Mouse (Mus musculus): ENCODE data around the gene Sarm1.
"Not testable (repeated sequence)": the region's sequence is repeated elsewhere in the genome, so short reads cannot be mapped to it uniquely, and the experiment has no call there.

Sarm1 gene

DNA sequence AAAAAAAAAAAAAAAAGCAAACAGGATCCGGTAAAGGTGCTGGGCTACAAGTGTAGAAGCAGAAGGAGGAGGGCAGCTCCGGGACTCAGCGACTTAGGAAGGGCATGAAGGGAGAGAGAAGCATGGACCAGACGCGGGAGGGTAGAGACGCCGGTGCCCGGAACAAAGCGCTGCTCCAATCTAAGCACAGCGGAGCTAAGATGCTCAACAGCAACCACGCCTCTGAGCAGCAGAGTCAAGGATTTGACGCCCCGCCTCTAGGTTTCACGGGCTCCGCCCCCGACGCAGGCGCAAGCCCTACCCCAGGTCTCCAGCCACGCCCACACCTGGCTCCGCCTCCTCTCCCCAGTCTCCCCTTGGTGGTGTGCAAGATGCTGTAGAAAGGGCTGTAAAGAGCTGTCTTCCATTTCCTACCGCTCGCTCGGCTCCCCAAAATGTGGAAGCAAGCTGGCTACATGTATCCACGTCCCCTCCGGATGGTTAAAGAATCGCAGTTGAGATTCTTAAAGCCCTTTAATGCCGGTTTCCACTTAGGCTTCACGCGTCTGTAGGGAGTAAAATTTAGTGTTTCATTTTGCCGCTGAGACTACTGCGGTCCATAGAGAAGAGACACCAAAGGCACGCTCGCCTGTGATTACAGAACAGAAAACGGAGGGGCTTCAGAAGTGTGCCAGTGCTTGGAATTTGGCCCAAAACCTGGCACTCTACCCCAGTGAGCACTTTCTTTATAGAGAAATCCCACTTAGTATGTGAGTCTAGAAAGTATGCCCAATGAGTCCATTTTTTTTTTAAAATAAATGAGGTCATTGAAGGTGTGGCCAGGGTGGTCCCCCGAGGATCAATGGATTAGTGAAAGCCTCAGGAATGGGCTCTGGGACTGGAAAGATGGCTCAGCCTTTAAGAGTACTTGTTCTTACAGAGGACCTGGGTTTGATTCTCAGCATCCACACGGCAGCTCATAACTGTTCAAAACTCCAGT lies at the start of gene Sarm1:
Gene Sarm1, minus strand, starts transcription at position 211 of the 979 bp plus-strand sequence.
- DNase-seq (ENCODE audit: low read depth): peak; percentile 98

DNA sequence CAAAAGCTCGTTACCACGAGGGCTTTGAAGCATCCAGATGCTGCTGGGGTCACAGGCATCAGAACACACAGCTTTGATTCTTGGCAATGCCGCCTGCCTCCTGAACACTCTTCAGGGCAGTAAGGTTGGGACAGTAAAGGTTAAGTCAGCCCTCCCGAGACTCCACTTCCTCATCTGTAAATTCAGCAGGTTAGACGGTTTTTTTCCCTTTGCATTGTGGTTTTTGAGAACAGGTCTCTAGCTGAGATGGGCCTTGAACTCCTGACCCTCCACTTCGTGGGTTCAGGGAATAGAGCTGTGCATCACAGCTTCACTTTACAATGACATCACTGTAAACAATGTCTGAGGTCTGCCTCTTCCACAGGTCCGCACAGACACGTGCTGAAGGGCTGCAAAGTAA lies 47.6 kb upstream of the Sarm1 start:
- no peak for DNase-seq (ENCODE audit: low read depth)

DNA sequence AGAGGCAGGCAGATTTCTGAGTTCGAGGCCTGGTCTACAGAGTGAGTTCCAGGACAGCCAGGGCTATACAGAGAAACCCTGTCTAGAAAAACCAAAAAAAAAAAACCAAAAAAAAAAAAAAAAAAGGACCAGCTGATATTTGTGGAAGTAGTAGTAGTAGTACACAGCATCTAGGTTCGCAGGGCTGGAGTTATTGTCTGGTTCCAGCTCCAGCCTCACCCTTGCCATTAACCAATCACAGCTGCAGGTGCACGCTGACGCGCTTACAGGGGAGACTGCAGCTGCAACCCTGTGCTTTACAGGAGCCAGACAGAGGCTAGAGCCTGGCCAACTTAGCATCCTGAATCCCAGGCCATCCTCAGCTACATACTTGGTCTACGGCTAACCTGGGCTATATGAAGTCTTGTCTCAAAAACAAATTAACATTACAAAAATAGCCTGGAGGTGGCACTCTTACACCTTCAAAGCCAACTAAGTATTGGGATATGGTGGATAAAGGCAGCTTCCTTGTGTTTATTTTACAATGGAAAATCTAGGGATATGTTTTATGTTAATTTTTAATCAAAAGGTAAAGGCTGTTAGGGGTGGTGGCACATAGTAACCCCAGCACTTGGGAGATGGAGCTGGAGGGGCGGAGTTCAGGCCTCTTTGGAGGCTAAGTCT lies 47.0 kb upstream of the Sarm1 start:
- DNase-seq (ENCODE audit: low read depth): no peak

DNA sequence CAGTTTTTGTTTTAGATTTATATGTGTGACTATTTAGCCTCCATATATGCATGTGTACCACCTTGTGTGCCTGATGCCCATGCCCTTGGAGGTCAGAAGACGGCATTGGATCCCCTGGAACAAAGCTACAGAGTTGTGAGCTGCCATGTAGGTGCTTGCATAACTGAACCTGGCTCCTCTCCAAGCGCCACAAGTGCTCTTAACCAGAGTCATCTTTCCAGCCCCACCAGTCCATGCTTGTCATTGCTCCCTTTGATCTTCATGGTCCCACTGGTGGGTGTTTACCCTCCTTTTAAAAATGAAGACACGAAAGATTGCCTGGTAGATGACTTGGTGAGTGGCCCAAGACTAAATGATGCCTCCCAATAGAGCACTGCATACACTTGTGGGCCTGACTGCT lies 42.8 kb upstream of the Sarm1 start:
- DNase-seq (ENCODE audit: low read depth): no peak

DNA sequence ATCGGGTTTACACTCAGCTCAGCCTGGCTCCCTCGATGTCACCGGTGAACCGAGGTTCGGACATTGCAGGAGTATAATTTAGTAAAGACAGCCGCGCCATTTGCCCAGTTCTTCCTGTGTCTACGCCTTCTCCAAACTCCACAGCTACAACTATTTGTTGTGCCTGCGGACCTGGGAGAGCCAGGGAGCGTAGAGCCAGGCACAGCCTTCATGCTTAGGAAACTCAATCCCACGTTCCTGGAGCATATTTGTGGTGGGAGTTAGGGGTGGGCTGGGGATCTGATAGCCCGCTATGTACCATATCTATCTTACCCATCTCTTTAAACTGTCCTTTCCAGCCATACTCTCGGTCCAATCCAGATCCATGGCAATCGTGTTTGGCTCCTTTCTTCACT lies 39.1 kb upstream of the Sarm1 start:
- no peak for DNase-seq (ENCODE audit: low read depth)

DNA sequence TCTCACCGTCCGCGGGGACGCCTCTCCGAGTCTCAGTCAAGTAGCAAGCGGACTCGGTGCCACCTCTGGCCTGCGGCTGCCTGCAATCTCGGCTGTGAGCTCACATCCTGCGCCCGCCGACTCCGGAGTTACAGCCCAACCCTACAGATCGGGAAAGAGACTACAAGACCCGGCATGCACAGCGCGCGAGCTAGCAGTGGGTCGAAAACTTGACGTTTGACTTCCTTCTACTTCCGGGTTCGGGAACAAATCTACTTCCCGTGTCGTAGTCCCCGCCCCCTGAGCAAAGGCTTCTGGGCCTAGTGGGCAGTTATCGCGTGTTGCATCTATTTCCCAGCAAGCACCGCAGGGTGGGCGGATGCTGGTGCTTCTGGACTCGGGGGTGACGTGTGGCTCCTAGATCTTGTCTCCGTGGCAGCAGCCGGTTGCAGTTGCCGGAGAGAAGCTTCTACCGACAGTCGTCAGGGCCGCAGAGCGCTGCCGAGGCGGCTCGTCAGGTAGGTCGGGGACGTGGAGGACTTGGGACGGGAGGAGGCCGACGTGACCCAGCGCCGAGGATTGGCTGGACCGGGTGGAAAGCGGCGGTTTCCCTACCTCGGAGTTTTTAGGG lies 38.6 kb upstream of the Sarm1 start, which contains the start of the genes Tnfaip1 and Ift20:
Gene Tnfaip1, minus strand, starts transcription at position 253 of the 610 bp plus-strand sequence.
Gene Ift20, plus strand, starts transcription at position 282 of the 610 bp plus-strand sequence.
- DNase-seq (ENCODE audit: low read depth): peak; percentile 99

DNA sequence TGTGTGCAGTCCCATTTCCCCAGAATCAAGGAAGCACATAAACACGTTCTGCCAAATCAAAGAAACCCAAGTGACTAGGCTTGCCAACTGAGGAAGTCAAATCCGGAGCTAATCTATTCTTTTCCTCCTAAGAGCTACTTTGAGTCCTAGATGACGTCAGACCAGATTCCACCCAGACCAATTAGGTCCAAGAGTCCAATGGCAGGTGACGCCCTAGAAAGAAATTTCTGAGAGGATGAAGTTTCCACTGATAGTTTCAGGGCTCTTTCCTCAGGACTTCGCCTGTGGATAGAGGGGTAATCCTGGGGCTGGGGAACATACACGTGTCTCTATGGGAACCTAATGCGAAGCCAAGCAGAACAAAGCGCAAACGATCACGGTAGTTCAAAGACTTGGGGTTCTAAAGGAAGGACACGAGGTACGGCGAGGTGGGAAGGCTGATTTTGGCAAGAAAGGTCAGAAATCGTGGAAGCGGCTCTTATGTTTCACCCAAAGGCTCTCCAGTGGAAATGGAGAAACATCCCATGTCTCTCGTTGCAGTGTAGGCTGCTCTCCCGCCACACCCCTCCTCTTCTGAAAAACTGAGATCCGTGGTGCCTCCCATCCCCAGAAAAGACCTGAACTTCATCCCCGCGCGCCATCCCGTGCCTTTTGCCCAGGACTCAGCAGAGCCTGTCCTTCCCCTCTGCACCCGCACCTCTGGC lies 38.0 kb upstream of the Sarm1 start:
- DNase-seq (ENCODE audit: low read depth): peak; percentile 77

DNA sequence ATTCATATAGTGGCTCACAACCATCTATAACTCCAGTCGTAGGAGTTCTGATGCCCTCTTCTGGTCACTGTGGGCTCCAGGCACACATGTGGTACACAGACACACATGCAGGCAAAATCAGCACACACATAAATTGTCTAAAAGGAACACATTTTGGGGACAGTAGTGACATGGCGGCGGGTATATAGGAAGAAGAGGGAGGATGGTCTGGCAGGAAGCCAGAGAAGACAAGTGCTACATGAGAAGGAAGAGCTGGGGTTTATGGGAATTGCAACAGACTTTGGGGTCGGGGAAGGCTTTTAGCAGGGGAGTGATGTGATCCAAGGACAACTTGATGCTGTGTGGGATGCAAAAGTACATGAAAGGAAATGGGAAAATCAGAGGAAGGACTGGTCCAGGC lies 37.0 kb upstream of the Sarm1 start:
- DNase-seq (ENCODE audit: low read depth): no peak

DNA sequence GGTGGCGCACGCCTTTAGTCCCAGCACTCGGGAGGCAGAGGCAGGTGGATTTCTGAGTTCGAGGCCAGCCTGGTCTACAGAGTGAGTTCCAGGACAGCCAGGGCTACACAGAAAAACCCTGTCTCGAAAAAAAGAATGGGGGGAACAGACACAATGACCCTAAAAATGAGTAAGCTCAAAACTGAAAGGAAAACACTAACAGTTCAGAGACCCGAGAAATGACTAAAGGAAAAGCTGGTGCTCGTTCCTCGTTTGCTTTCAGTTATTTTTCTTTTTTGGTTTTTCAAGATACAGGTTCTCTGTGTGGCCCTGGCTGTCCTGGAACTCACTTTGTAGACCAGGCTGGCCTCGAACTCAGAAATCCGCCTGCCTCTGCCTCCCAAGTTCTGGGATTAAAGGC lies 34.0 kb upstream of the Sarm1 start:
- DNase-seq (ENCODE audit: low read depth): not testable (repeated sequence)

DNA sequence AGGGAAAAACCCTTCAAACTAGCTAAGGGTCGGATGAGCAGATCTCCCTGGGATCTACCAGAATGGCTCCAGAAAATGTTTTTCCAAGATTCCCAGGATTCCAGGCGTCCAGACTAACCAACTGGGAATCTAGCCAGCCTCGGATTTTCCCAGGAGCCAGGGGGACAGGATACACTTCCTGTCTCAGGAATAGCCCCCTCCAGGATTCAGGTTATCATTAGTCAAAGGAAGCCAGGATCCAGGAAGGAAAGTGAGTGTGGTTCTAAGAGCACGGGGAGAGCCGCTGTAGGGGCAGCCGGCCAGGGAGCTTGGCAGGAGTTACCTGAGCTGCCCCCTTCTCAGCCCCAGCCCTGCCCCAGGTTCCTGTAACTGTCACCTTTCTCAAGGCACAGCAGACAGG lies 33.5 kb upstream of the Sarm1 start:
- DNase-seq (ENCODE audit: low read depth): no peak

DNA sequence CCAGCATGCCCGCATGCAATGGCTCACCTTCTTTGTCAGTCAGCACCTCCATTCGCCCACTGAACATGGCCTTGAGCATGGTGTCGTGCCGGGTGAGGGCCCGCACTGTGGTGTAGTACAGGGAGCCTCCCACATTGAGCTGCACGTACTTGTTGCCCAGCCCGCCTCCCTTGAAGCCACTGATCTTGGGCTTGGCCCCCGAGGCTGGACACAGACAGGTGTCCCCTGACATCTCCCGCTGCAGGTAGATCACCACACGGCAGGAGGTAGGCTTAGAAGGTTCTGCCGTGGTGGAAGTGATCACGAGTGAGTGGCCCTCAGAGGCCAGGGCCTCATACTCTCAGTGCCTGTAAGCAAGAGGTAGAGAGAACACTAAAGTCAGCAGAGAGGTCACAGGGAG lies 32.4 kb upstream of the Sarm1 start:
- DNase-seq (ENCODE audit: low read depth): no peak

DNA sequence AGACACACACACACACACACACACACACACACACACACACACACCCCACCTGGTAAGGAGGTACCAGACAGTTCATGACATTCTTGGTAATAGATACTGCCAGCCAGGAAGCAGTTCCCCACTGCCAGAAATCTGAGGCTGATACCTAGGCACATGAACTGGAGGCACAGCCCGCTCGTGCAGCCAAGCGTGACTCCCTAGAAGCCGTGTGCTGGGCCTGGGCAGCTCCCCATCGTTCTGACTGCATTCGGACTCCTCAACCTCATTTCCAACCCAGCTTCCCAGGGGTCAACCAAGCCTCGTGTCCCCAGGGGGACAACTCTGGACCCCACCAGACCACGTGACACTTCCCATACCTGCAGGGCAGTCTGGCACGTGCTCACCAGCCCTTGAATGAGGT lies 31.2 kb upstream of the Sarm1 start:
- DNase-seq (ENCODE audit: low read depth): no peak

DNA sequence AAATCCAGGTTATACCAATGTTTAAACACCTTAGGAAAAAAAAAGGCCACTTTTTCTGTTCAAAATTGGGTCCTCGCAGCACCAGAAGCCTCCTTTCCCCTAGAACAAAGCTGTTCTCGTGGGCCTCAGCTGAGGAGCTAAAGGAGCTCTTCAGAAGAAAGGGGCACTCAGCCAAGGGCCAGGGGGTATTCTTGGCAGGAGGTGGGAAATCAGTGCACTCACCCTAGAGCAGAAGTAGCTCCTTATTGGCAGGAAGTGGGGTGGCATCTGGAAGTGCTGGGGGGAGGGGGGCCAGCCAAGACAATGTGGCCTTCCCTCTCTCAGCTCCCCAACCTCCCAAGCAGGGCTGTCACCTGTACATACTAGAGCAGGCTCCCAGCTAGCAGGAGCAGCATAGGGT lies 27.3 kb upstream of the Sarm1 start:
- no peak for DNase-seq (ENCODE audit: low read depth)

DNA sequence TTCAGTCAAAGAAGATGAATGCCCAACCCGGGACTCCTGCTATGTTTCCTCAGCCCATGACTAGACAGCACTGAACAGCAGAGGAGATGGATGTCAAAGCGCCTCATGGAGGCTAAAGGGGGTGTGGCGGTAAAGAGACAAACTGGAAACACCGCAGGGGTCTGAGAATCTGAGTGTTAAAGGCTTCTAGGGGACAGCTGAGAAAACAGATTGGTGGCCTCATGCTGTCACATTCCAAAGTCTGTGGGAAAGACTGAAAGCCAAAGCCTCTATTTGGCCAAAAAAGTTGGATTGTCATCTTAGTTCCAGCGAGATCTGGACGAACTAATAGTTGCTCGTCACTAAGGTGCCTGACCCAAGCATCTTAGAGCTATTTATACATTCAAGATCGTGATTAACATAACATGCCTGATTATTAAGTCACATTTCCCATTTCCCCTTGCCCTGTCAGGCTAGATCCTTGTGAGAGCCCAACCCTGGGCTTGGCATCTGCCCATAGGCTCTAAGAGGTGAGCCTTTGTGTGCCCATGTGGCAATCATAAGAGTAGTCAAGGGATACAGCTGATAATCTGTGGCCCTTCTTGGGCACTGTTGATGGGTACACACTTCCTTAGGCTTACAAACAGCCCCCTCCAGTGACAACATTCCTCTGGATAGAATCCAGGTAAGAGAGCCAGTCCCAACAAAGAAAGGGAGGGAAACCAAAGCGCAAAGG lies 25.8 kb upstream of the Sarm1 start:
- DNase-seq (ENCODE audit: low read depth): no peak

DNA sequence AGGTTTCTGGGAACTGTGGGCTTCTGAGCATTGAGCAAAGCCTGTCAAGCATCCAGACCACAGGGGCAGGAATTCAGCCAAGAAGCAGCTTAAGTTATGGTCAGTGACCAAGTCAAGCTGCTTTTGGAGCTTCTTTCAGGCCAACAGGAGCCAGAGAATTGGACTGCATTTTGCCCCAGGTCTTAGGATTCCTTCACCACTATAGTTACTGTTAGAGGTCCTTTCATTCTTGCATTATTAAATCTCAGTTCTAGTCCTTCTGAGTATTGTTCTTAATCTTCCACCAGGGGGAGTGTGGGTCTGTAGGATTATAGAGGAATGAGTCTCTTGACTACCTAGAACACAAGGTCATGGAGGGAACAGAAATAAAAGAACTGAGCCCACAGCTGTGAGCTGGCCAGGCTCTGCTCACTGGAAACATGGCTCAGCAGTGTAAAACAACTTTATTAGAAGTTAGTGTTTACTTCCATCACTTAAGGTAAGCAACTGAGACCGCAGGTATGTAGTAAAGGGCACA lies 25.0 kb upstream of the Sarm1 start:
- DNase-seq (ENCODE audit: low read depth): peak; percentile 89

DNA sequence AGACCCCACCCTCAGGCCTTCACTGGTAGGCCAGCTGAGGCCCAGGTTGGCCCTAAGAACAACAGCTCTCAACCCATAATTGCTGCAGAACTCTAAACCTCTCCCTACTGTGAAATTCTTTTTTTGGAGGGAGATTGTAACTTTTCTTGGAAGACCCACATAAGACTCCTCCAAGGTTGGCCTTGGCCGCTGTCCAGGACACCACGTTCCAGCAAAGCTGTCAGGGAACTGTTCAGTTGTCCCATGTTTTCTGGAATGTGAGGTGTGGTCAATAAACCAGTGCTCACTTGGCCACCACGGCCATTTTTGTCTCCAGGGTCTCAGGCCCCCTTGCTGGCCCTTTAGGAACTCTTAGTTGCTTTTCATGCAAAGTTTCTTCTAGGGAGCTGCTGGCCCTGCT lies 24.3 kb upstream of the Sarm1 start:
- peak; percentile 22 for DNase-seq (ENCODE audit: low read depth)

DNA sequence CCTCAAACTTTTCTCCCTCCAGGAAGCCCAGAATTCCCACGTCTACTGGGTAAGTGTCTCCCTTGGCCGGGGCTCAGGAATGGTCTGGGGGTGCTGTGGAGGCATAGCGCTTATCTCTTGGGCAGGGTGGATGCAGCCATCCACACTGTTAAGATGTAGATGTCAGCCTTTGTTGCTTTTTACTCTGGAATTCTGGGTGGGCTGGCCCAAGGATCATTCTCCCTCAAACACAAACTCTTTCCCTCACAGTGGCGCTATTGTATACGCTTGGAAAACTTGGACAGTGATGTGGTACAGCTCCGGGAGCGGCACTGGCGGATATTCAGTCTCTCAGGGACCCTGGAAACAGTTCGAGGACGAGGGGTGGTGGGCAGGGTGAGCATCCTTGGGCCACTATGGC lies 21.4 kb upstream of the Sarm1 start:
- no peak for DNase-seq (ENCODE audit: low read depth)

DNA sequence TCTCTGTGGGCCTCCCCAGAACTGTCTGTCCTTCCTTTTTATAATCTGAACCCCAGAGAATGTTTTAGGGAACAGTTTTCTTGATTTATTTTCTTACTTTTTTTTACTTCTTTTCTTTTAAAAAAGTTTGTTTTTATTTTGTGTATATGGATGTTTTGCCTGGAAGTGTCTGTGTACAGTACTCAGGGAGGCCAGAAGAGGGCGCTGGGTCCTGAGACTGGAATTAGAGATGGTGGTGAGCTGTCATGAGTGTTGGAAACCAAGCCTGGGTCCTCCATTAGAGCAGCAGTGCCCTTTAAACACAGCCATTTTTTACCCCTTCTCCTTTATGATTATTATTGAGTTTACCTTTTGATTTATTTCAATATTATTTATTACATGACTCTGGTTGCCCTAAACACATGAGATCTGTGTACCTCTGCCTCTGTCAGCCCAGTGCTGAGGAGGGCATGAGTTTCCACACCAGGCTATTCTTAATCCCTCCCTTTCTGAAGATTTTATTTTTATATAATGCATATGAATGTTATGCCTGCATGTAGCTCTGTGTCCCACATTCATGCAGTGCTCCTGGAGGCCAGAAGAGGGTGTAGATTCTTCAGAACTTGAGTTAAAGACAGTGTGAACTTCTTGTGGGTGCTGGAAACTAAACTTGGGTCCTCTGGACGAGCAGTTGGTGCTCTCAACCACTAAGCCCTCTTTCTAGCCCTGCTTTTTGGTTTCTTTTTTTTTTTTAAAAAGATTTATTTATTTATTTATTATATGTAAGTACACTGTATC lies 18.2 kb upstream of the Sarm1 start:
- peak; percentile 49 for DNase-seq (ENCODE audit: low read depth)

DNA sequence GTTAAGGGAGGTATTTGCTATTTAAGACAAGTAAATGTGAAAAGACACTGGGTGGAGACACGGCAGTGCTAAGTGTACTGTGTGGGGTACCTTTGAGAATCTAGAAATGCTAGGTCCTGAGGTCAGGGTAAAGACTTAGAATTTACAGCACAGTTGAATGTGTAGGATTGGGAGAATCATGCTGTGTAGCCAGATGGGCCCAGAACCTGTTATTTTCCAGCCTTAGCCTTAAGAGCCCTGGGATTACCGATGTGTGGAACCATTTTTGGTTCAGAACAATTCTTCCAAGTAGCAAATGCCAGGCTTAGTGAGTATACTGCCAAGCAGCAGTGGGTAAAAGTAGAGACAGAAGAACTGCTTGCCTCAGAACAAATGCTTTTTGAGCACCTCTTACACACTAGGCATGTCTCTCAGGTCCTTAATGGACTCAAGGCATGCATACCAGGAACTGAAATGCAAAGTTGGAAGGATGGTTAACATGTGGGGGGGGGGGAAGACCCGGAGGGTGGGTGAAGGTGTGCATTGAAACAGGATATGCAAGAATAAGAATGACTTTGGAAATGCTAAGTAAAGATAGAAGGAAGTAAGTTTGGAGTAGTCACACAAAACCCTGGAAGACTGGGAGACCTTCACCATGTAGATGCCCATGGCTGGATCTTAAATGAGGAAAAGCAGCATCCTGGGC lies 15.7 kb upstream of the Sarm1 start:
- DNase-seq (ENCODE audit: low read depth): no peak
